Mouse (Mus musculus) gastrocnemius, postnatal 25 days (tissue): ENCODE data around the gene Gpr152. TPM values are rescaled to one million over a fixed set of nuclear protein-coding genes. Genes with fewer than 3 reads are reported as not detected.
A peak's percentile ranks its signal among the peaks of the same experiment; 100 is the strongest.

Source experiments
- DNase-seq: peaks from one replicate; pipeline ENCODE4 v3.0.0; 2022
- long read RNA-seq, 2 experiments: library from polyadenylated mRNA; stranded (forward); transcript quantifications; one replicate each; pipeline ENCODE4 v2.0.0; 2021
- total RNA-seq, 2 experiments: library from RNA; stranded (reverse); gene quantifications; 1 replicate in 1 of 2; 2 replicates in 1 of 2; pipeline ENCODE4 v1.2.3; 2021

The Gpr152 gene
- total RNA-seq: not detected
- long read RNA-seq, experiment 1: 0 reads
- long read RNA-seq, experiment 2: 0 reads

DNA sequence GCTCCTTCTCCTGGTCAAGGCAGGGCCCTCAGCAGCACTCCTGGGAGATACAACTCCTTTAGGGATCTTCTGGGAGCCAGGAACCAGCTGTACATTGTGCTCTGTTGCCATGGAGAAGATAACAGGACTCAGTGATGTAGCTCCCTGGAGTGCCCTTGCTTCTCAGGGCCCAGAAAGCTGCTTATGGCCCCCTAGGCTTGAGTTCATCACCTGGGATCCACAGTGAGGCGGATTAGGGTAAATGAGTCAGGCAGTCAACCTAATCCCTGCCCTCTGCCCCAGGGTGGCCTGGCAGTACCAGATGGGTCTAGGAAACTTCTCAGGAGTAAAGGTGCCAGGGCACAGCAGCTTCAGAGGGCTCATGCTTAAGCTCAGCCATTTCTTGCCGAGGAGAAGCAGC lies at the start of gene Gpr152:
Gpr152 (plus strand) TSS at position 342 of the 400 bp plus-strand sequence.
- DNase-seq: no peak

- no peak for DNase-seq
These were observed 49.1 kb upstream of the Gpr152 start for GRCm38 (mm10) chr19:4090446-4090845.

GRCm38 (mm10) chr19:4091383-4091782 lies 48.2 kb upstream of the Gpr152 start:
- no peak for DNase-seq

- DNase-seq: no peak
These were observed 46.8 kb upstream of the Gpr152 start for GRCm38 (mm10) chr19:4092750-4093149.

- DNase-seq: no peak
These were observed 45.8 kb upstream of the Gpr152 start for GRCm38 (mm10) chr19:4093772-4094171.

- DNase-seq: no peak
These were observed 45.2 kb upstream of the Gpr152 start for GRCm38 (mm10) chr19:4094348-4094747.

- DNase-seq: no peak
These were observed 44.7 kb upstream of the Gpr152 start for GRCm38 (mm10) chr19:4094774-4095303.

GRCm38 (mm10) chr19:4095802-4096201 lies 43.8 kb upstream of the Gpr152 start:
- no peak for DNase-seq

DNA sequence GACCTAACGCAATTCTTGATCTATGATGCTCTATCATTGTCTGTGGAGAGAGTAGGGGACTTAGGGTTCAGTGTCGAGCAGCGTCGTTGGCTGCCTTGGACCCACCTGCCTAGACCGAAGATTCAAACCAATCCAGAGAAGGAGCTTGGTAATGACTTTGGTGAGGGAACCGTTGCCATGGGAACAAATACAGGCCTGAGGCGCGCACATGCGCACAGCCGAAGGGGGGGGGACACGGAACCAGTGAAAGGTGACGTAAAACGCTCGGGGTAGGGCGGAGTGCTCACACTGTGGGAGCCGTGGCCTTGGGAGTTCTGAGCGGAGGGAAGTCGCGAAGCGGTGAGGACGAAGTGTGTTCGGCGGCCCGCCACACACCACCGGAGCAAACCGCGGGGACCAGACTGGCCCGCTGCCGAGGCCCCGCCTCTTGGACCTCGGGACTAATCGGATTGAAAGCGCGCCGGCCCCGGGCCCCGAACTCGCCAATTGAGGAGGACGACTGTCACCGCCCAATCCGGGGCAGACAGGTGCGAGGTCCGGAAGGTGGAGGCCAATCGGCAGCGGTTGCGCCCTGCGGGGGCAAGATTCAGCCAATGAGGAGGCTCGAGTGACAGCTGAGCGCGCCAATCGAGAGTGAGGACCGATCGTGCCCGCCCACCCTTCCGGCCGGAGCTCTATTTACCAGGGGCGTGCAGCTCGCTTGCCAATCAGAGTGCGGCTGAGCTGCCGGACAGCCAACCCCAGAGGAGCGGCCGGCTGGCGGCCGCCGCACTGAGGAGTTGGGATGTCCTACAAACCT lies 42.7 kb upstream of the Gpr152 start, which contains the start of gene Cdk2ap2:
Cdk2ap2 (plus strand) TSS at position 541 of the 799 bp plus-strand sequence.
- DNase-seq: peak; percentile 100

- DNase-seq: no peak
These were observed 42.2 kb upstream of the Gpr152 start for GRCm38 (mm10) chr19:4097441-4097825.

- no peak for DNase-seq
These were observed 41.2 kb upstream of the Gpr152 start for GRCm38 (mm10) chr19:4098426-4098825.

GRCm38 (mm10) chr19:4099056-4099455 lies 40.5 kb upstream of the Gpr152 start:
- peak; percentile 89 for DNase-seq

- DNase-seq: peak; percentile 80
These were observed 39.5 kb upstream of the Gpr152 start, which contains the start of gene Pitpnm1 for GRCm38 (mm10) chr19:4099837-4100717. Gene Pitpnm1, plus strand, starts transcription at chr19:4099998.

DNA sequence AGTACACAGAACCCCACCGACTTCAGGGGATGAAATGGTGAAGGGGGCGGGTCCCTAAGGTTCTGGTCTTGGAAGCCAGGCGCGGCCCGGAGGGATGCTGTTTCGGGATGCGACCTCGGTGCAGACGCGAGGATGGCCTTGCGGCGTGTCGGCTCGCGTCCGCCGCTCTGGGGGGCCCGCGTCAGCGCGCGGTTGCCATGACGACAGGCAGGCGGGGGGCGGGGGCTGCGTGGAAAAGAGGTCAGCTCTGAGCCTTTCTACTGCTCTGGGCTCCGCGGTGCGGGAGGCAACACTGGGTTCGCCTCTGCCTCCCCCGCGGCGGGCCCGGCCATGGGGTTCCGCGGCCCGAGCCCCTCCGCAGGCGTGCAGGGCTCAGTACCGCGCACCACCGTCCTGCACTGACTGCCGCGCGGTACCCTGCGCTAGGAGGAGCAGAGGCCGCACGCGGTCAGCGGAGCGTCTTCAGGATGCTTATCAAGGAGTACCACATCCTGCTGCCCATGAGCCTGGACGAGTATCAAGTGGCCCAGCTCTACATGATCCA lies 38.8 kb upstream of the Gpr152 start:
- no peak for DNase-seq

DNA sequence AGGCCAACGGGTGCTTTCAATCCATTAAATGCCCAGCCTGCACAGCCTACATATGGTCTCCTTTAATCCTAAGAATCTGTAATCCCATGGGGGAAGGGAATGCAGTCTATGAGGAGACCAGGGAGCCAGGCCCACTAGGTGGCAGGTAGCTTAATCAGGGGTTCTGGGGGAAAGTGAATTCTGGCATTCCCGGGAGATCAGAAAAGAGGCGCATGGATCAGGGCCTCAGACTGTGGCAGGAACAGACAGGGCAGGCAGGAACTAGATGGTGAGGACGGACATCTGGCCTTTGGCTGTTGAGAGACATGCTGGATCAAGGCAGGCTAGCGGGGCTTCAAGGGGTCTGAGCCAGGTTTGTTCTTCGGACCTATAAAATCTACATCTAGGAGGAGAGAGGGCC lies 38.1 kb upstream of the Gpr152 start:
- DNase-seq: no peak

DNA sequence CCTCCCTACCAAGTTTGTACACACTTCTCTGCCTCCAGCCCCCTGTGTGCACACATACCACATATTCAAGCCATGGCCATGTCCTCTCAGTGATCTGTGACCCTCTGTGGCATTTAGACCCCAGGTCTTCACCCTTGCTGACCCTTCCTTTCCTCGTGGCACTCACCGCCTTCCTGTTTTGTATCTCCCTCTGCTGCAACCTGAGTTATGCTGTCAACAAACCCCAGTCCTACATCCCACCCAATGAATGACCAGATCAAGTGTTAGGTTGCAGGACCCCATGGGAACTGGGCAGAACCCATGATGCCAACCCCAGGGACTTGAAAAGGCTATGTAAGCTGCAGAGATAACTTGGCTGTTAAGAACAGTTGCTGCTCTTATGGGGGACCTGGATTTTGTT lies 37.5 kb upstream of the Gpr152 start:
- no peak for DNase-seq

DNA sequence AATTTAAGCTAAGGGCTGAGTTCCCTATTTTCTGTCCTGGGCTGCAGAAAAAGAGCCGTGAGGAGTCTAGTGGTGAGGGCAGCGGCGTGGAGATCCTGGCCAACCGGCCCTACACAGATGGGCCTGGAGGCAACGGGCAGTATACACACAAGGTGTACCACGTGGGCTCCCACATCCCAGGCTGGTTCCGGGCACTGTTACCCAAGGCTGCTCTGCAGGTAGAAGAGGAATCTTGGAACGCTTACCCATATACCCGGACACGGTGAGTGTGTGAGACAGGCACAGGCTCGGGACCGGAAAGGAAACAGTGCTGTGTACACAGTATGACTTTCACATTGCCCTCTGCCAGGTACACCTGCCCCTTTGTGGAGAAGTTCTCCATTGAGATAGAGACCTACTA lies 37.0 kb upstream of the Gpr152 start:
- DNase-seq: no peak

GRCm38 (mm10) chr19:4103294-4103693 lies 36.3 kb upstream of the Gpr152 start:
- no peak for DNase-seq

GRCm38 (mm10) chr19:4103792-4104191 lies 35.8 kb upstream of the Gpr152 start:
- no peak for DNase-seq

- DNase-seq: no peak
These were observed 34.9 kb upstream of the Gpr152 start for GRCm38 (mm10) chr19:4104675-4105194.

- DNase-seq: no peak
These were observed 32.9 kb upstream of the Gpr152 start for GRCm38 (mm10) chr19:4106654-4107053.

GRCm38 (mm10) chr19:4108535-4108934 lies 31.1 kb upstream of the Gpr152 start:
- DNase-seq: no peak
